Mouse (Mus musculus): Measurements from ENCODE around the gene Ulk4. TPM values are rescaled to one million over a fixed set of nuclear protein-coding genes. Genes with fewer than 3 reads are reported as not detected.
A peak's percentile ranks its signal among the peaks of the same experiment; 100 is the strongest.

Gene Ulk4
- polyA plus RNA-seq, 1 experiment from 2014 or later: 193 TPM

DNA sequence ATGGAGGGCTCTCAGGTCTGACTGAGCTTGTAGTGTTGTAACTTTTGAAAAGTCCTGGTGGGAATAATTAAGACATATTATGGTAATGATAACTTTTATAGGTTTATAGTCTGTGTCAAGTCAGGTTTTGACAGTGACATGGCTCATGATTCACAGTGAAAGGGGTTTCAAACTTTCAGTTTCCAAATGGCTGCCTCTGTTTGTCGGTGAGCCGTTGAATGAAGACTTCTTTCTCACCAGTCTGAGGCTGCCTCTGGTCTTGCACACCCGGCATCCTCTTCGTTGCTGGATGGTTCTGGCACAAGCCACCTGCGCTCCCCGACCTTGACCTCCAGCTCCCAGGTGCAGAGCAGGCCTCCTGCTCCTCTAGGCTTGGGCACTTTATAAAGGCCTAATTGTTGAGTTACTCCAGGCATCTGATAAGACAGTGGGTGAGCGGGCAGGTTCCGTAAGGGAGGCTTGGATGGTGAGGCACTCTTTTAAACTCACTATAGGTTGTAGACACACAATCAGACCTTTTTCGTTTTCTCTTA, 22.3 kb upstream of the Ulk4 start:
- no peaks in the 10 kb centered on the region for H3K36me3 ChIP-seq
- no peak for ATAC-seq (ENCODE audit: insufficient number of reproducible peaks, insufficient read depth, low FRiP score, low TSS enrichment, low read depth)

DNA sequence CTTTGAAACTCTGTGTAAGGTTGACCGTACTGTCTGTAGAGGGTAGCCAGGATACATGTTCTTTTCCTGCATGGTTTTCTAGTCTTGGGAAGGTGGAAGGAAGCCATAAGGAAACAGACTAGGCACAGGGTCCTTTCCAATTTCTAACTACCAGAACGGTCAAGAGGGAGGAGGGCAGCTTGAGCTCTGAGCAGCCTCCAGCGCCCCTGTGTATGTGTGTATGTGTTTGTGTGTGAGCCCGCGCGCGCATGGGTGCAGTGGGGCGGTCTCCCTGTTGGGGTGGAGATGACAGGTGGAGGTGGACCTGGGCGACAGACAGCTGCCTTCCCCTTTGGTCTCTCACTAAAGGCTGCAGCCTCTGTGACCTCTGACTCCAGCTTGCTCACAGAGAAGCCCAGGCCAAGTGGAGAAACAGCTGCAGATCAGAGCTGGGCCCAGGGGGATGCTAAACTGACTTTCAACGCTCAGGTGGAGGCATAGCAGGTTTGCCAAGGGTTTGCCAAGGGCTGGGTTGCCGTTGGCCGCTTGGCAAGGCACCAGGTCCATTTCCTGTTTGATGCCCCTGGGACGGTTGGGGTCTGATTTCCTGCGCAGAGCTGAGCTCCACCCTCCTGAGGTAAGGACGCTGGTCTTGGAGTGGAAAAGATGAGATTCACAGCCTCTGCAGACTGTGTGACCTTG, 21.6 kb upstream of the Ulk4 start:
- Histone ChIP-seq H3K36me3 (no peaks in the 10 kb centered on the region), H3K4me3 (replicated peaks) (peak overlapping the region; percentile 87), H3K27ac (no peak overlapping the region; the same call in 1 of the 2 replicates), H3K4me2 (peak overlapping the region; percentile 95), H3K27me3 (peaks cover 37% of the 10 kb centered on the region), H3K4me1 (replicated peaks) (peaks cover 31% of the 10 kb centered on the region), H3K9ac (replicated peaks) (peak overlapping the region; percentile 91), H3K9me3 (no peaks in the 10 kb centered on the region)
- 0 out of 2 replicates have a peak, but pooled peaks have one; percentile 39 for ATAC-seq (ENCODE audit: insufficient number of reproducible peaks, insufficient read depth, low FRiP score, low TSS enrichment, low read depth)
- 35% methylated on average over 15 of the region's 15 CpGs for WGBS

More for the DNA sequence above, 22.3 kb upstream of the Ulk4 start:
- H3K9me3 ChIP-seq: no peaks in the 10 kb centered on the region
- peak overlapping the region; percentile 87 for H3K4me3 ChIP-seq (replicated peaks)
- WGBS: 77% methylated on average over 9 of the region's 9 CpGs
- H3K9ac ChIP-seq (replicated peaks): no peak overlapping the region
- no peak overlapping the region for H3K27ac ChIP-seq
- peaks cover 29% of the 10 kb centered on the region for H3K27me3 ChIP-seq
- peak overlapping the region; percentile 95 for H3K4me2 ChIP-seq
- H3K4me1 ChIP-seq (replicated peaks): peaks cover 35% of the 10 kb centered on the region

DNA sequence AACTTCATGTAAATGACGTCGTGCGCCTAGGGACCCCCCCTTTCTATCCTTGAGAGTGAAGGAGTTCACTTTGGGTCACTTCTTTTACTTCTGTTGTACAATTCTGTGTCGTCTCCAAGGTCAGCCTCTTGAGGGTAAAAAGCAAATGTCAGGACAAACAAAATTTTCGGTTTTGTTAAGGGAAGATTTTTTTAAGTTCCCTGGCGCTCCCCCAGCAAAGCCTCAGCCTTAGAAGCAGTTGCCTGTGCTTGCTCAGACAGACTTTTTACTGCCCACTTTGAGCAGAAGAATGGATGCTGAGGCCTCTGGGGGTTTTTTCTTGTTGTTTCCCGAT, 21.0 kb upstream of the Ulk4 start:
- Histone ChIP-seq H3K4me3 (replicated peaks) (peak overlapping the region; percentile 87), H3K27me3 (peaks cover 40% of the 10 kb centered on the region), H3K9ac (replicated peaks) (peak overlapping the region; percentile 91), H3K9me3 (no peaks in the 10 kb centered on the region), H3K27ac (no peak overlapping the region), H3K4me2 (peak overlapping the region; percentile 95), H3K4me1 (replicated peaks) (peaks cover 30% of the 10 kb centered on the region), H3K36me3 (no peaks in the 10 kb centered on the region)
- 3% methylated on average over 7 of the region's 7 CpGs for WGBS
- no peak for ATAC-seq (ENCODE audit: insufficient number of reproducible peaks, insufficient read depth, low FRiP score, low TSS enrichment, low read depth)

DNA sequence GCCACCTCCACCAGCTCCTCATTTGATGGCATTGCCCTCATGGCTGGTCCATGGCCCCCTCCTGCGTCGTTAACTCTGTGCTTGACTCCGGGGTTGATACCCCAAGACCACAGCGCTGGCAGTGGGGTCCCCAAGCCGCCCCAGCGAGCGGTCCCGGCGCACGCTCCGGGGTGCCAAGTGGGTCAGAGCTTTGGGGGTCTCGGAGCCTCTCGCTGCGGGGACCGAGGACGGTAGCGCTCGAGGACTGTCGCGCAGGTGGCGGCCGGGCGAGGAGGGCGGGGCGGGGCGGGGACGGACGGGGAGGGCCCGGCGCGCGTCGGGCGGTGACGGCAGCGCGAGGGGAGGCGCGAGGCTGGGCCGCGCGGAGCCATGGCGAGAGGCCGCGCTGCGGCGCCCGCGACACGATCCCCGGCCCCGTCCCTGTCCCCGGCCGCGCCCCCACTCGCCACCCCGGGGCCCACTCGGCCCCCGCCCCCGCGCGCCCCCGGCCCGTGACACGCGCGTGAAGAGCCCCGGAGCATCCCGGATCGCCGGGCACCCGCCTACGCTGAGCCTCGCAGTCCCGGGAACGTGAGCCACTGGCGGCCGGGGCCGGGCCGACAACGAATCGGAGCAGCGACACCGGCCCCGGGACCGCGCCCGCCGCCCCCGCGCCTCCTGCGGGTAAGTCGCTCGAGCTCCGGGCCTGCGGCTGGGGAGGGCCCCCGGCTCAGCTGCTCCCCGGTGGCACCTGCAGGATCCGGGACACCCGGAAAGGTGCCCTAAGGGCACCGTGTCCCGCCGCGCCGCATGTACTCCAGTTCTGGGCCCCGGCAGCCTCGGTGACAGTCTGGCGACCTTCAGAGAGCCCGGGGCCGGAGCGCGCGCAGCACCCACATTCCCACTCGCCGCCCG, 20.4 kb upstream of the Ulk4 start, which contains the start of gene Trak1:
TSS of gene Trak1 (plus strand) at position 332 of the 894 bp plus-strand sequence.
- no peaks in the 10 kb centered on the region for H3K36me3 ChIP-seq
- 1% methylated on average over 78 of the region's 116 CpGs for WGBS
- no peaks in the 10 kb centered on the region for H3K9me3 ChIP-seq
- H3K27me3 ChIP-seq: peaks cover 42% of the 10 kb centered on the region
- H3K4me3 ChIP-seq (replicated peaks): peak within 1 kb of the TSS; percentile 87
- H3K27ac ChIP-seq: 0 out of 2 replicates have a peak within 1 kb of the TSS, but pooled peaks have one; percentile 35
- peak within 1 kb of the TSS; percentile 91 for H3K9ac ChIP-seq (replicated peaks)
- H3K4me1 ChIP-seq (replicated peaks): peaks cover 30% of the 10 kb centered on the region
- H3K4me2 ChIP-seq: peak within 1 kb of the TSS; percentile 95
- ATAC-seq (ENCODE audit: insufficient number of reproducible peaks, insufficient read depth, low FRiP score, low TSS enrichment, low read depth): peak; percentile 72; the same call in 1 of the 2 replicates

DNA sequence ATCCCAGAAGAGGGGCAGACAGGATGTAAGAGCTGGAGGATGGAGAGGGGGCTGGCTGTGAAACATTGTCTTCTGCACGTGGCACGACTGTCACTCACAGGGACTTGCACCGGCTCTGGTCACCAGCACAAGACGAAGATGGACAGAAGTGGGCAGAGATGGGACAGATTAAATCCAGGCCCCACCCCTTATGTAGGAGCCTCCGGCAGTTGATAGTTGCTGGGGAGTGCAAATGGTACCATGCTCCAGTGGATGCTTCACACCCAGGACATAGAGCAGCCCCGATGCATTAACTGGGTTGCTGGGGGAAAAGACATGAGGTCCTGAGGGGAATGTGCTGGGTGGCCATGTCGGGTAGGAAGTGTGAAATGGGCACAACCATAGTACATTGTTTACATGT, 18.2 kb upstream of the Ulk4 start:
- Histone ChIP-seq H3K4me1 (replicated peaks) (peaks cover 22% of the 10 kb centered on the region), H3K9me3 (peaks cover 4% of the 10 kb centered on the region; the same call in 1 of the 2 replicates), H3K4me2 (no peak overlapping the region), H3K27me3 (peaks cover 42% of the 10 kb centered on the region), H3K27ac (no peak overlapping the region), H3K9ac (replicated peaks) (no peak overlapping the region), H3K4me3 (replicated peaks) (no peak overlapping the region), H3K36me3 (no peaks in the 10 kb centered on the region)
- ATAC-seq (ENCODE audit: insufficient number of reproducible peaks, insufficient read depth, low FRiP score, low TSS enrichment, low read depth): no peak
- WGBS: 74% methylated on average over 7 of the region's 7 CpGs

DNA sequence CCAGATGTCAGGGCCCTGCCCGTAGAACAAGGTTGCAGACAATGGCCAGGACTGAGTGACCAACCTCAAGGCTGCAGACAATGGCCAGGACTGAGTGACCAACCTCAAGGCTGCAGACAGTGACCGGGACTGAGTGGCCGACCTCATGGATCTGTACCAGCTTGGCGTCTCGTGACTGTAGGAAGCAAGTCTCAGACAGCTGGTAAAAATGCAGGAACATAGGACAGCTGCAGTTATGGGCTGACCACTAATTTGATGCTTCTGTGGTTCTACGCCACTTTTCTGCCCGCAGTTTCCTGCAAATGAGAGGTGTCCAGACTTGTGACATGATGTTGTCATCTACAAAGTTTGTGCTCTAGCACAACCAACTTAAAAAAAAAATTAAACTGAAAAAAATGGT, 16.2 kb upstream of the Ulk4 start:
- H3K9me3 ChIP-seq: peaks cover 11% of the 10 kb centered on the region; the same call in 1 of the 2 replicates
- H3K27me3 ChIP-seq: peaks cover 37% of the 10 kb centered on the region
- H3K9ac ChIP-seq (replicated peaks): no peak overlapping the region
- H3K4me2 ChIP-seq: no peak overlapping the region
- no peak overlapping the region for H3K4me3 ChIP-seq (replicated peaks)
- no peak for ATAC-seq (ENCODE audit: insufficient number of reproducible peaks, insufficient read depth, low FRiP score, low TSS enrichment, low read depth)
- 80% methylated on average over 7 of the region's 7 CpGs for WGBS
- H3K36me3 ChIP-seq: no peaks in the 10 kb centered on the region
- H3K27ac ChIP-seq: no peak overlapping the region
- H3K4me1 ChIP-seq (replicated peaks): peaks cover 1% of the 10 kb centered on the region; the same call in 1 of the 2 replicates

DNA sequence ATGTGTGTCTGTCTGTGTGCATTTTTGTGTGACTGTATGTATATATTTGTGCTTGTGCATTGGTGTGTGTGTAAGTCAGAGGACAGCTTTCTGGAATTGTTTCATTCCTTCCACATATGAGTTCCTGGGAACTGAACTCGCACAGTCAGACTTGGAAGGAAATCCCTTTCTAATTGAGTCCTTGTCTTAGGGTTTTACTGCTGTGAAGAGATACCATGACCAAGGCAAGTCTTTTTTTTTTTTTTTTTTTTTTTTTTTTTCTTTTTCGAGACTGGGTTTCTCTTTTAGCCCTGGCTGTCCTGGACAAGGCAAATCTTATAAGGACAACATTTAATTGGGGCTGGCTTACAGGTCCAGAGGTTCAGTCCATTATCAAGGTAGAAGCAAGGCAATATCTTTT, 14.3 kb upstream of the Ulk4 start:
- Histone ChIP-seq H3K9me3 (peaks cover 11% of the 10 kb centered on the region; the same call in 1 of the 2 replicates), H3K4me1 (replicated peaks) (no peaks in the 10 kb centered on the region), H3K9ac (replicated peaks) (no peak overlapping the region), H3K4me2 (no peak overlapping the region), H3K27me3 (peaks cover 28% of the 10 kb centered on the region), H3K27ac (no peak overlapping the region), H3K36me3 (no peaks in the 10 kb centered on the region), H3K4me3 (replicated peaks) (no peak overlapping the region)
- WGBS: 69% methylated on average over 2 of the region's 2 CpGs
- no peak for ATAC-seq (ENCODE audit: insufficient number of reproducible peaks, insufficient read depth, low FRiP score, low TSS enrichment, low read depth)

DNA sequence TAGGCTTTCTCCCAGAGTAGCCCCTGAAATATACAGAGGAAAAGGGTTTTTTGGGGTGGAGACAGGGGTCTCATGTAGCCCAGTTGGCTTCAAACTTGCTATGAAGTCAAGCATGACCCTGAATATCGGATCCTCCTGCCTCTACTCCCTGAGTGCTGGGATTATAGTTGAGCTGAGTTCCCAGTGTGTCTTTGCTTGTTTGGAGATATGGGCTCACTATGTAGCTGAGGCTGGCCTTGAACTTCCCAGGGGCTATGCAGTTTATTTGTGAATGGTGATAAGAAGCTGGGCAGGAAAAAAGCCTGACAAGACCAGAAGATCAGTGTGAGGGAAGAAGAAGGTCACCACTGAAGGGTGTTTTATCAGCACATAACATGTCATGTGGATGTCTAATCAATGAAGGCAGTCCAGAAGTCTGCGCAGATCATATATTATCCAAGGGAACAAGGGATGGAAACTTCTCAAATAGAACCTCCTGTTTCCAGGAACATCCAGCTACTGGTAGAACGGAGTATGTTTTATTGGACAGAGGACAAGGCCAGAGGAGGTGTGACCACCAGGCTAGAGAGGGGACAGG, 9.4 kb upstream of the Ulk4 start:
- peaks cover 5% of the 10 kb centered on the region; the same call in 1 of the 2 replicates for H3K36me3 ChIP-seq
- H3K27me3 ChIP-seq: no peaks in the 10 kb centered on the region
- no peaks in the 10 kb centered on the region for H3K4me1 ChIP-seq (replicated peaks)
- peaks cover 21% of the 10 kb centered on the region; the same call in 1 of the 2 replicates for H3K9me3 ChIP-seq
- ATAC-seq (ENCODE audit: insufficient number of reproducible peaks, insufficient read depth, low FRiP score, low TSS enrichment, low read depth): 0 out of 2 replicates have a peak, but pooled peaks have one; percentile 6
- no peak overlapping the region for H3K9ac ChIP-seq (replicated peaks)
- H3K4me2 ChIP-seq: peak overlapping the region; percentile 52
- 88% methylated on average over 3 of the region's 3 CpGs for WGBS
- H3K27ac ChIP-seq: no peak overlapping the region
- peak overlapping the region; percentile 51 for H3K4me3 ChIP-seq (replicated peaks)

DNA sequence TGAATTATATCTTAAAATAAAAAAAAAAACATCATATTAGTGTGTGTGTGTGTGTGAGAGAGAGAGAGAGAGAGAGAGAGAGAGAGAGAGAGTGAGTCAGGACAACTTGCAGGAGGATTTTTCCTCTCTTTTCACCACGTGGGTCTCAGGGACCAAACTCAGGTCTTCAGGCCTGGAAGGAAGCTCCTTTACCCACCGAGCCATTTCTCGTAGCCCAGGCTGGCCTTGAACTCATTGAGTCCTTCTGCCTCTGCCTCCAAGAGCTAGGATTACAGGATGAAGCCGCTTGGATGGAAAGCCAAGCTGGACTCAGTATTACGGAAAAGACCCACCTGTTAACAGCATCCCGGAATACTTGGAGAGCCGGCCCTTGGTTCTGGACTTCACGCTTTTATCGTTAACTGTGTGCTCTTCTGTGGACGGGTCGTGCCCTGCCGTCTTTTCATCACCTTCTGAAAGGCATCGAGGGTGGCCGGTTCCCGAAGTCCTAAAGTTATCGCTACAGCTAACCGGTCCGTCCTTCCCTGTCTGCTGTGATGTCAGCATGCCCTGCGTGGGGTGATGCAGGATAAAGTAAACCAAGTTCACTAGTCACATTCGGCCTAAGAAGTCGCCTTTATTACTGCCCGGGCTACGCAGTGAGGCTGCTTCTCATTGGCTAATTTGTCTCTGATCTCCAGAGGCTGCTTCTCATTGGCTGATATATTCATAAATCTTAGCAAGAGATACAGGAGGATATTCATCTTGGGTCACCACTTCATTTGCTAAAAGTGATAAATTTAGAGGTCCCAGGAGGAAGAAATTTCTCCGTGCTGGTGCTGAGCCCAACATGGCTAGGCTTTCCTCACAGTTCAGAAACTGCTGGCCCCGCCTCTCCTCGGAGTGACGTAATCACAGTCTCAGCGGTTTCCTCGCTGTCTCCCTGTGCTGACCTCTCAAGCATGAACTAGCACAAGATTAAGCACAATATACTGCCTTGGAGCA, 8.6 kb upstream of the Ulk4 start:
- peak overlapping the region; percentile 52 for H3K4me2 ChIP-seq
- H3K9me3 ChIP-seq: peaks cover 21% of the 10 kb centered on the region; the same call in 1 of the 2 replicates
- peak overlapping the region; percentile 62 for H3K9ac ChIP-seq (replicated peaks)
- ATAC-seq (ENCODE audit: insufficient number of reproducible peaks, insufficient read depth, low FRiP score, low TSS enrichment, low read depth): peak; percentile 87
- peak overlapping the region; percentile 72 for H3K27ac ChIP-seq
- H3K4me3 ChIP-seq (replicated peaks): peak overlapping the region; percentile 51
- H3K4me1 ChIP-seq (replicated peaks): no peaks in the 10 kb centered on the region
- 25% methylated on average over 29 of the region's 29 CpGs for WGBS
- H3K36me3 ChIP-seq: peaks cover 5% of the 10 kb centered on the region; the same call in 1 of the 2 replicates
- no peaks in the 10 kb centered on the region for H3K27me3 ChIP-seq

DNA sequence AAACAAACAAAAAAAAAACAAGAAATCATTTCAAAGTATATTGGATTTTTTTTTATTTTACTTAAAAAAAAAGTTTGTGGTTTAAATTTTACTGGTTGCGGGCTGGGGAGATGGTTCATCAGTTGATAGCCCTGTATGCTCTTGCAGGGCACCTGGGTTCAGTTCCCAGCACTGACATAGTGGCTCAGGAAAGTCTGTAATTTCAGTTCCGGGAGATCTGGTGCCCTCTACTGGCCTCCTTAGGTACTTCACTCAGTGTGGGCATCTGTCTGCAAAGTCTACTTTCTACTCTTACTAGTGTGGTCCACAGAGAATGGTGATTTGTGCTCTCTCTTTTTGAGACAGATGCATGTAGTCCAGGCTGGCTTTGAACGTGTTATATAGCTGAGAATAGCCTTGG, 7.4 kb upstream of the Ulk4 start:
- Histone ChIP-seq H3K9ac (replicated peaks) (no peak overlapping the region), H3K27me3 (no peaks in the 10 kb centered on the region), H3K4me3 (replicated peaks) (no peak overlapping the region), H3K27ac (no peak overlapping the region), H3K36me3 (peaks cover 5% of the 10 kb centered on the region), H3K9me3 (peaks cover 14% of the 10 kb centered on the region; the same call in 1 of the 2 replicates), H3K4me1 (replicated peaks) (no peaks in the 10 kb centered on the region), H3K4me2 (no peak overlapping the region)
- ATAC-seq (ENCODE audit: insufficient number of reproducible peaks, insufficient read depth, low FRiP score, low TSS enrichment, low read depth): no peak
- WGBS: 91% methylated on average over 3 of the region's 3 CpGs

Data from limb, embryonic 12.5 days (tissue).